In the genomic region with DNA sequence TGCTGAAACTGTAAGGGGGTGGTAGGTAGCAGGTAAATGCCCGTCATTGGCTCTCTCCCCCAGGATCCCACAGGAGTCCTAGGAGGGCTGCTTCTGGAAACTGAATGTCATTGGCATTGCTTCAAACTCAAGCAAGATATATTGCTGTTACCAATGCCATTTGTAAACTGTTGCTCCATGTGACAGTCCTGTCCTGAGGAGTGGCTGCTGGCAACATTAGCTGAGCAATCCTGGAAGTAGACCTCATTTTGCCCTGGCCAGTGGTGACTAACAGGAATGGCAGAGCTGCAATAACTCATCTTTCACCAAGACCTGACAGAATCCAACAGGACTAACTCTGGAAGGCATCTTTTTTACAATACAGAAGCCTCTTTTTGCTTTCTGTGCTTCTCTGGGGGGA, we compare ENCODE assay signal across 11 mouse cellular contexts.
"Had no signal": no experiment of that assay in that cellular context is flagged by ENCODE, and none has a peak within 500 bp of the region (broad histone marks: within the 10 kb centered on the region; RNA-seq: fewer than 3 reads in every experiment).

No protein-coding gene starts in this region.

- H3K9me3 ChIP-seq: limb, embryonic 12.5 days; liver, embryonic 13.5 days; lung, embryonic 15.5 days; midbrain, embryonic 12.5 days had no signal

- DNase-seq: kidney, postnatal 10 days; kidney, postnatal 4 days; liver; liver, embryonic 13.5 days; liver, postnatal 0 days; right cerebral cortex, postnatal 14 days; thymus, postnatal 36 days had no signal

- H3K27me3 ChIP-seq: limb, embryonic 12.5 days; liver, embryonic 13.5 days; lung, embryonic 15.5 days; midbrain, embryonic 12.5 days had no signal

- H3K4me1 ChIP-seq: limb, embryonic 12.5 days; liver, embryonic 13.5 days; midbrain, embryonic 12.5 days had no signal

- H3K36me3 ChIP-seq: limb, embryonic 12.5 days; liver, embryonic 13.5 days; lung, embryonic 15.5 days; midbrain, embryonic 12.5 days had no signal

- H3K27ac ChIP-seq: left cerebral cortex, adult 2 months; limb, embryonic 12.5 days; liver, embryonic 13.5 days; lung, embryonic 15.5 days; midbrain, embryonic 12.5 days had no signal

- H3K4me3 ChIP-seq: left cerebral cortex, adult 2 months; limb, embryonic 12.5 days; liver, embryonic 13.5 days; lung, embryonic 15.5 days; midbrain, embryonic 12.5 days had no signal
